Mouse (Mus musculus) cerebellum, adult (tissue): ENCODE measurements around the gene Plekhg6.

ENCODE experiments used
- ATAC-seq: cut with Nextera tagmentation; 2 replicates; pipeline ENCODE4 v1.9.2; 2017; ENCODE audit warnings: mild to moderate bottlenecking, moderate library complexity, mixed read lengths; ENCODE audit not compliant: insufficient number of reproducible peaks, low FRiP score, low TSS enrichment

The Plekhg6 gene

GRCm38 (mm10) chr6:125386080-125386479, 5.5 kb upstream of the Plekhg6 start:
- no peak for ATAC-seq

DNA sequence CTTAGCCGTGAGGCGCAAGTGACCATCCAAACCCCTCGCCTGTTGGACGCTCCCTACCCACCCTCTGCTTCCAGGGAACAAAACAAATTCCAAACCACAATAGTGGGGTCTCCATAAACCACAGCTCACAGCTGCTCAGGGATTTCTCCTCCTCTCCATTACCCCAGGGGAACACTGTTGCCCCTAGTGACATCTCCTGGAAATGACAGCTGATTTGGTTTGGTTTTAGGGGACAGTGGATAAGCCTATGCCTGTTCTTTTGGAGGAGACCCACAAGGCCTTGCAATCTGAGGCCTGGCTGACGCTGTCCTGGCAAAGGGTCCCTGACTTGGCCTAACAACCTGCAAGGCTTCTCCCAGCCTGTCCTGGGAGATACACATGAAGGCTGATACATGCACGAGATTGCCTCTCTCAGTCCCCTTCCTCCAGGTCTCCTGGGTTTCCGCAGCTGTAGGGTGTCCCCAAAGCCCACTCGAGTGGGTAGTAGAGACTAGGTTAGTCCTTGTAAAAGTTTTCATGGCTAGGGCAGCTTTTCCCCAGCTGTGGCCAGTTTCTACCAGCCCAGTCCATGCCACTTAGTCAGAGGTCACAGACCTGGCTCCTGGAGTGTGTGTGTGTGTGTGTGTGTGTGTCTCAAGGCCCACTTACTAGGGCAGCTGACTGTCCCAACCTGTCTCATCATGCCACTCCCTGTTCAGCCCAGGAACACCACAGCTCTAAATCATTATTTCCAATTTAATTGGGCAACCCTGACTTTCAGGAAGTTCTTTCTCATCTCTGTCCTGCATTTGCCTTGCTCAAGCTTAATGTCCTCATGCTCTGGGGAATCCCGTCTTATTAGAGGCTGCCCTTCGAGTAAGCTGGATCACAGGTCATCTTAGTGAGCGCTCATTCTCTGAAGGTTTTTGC, 4.7 kb upstream of the Plekhg6 start:
- no peak for ATAC-seq

DNA sequence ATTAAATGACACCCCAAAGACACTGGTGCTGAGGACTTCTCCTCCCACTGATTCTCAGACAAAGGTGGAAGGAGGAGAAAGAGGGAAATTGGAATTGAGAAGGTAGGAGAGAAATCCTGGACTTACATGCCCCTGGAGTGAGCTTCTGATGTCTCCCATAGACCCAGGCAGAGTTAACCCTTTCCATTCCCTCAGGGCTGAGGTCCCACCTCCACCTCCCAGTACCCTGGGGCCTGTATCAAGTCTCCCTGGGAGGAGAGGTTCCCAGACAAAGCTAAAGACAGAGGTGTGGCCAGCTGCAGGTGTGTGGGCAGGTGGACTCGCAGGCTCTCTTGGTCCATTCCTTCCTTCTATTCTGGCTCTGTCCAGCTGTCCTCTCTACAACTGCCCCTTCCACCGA, 1.4 kb upstream of the Plekhg6 start:
- no peak for ATAC-seq

DNA sequence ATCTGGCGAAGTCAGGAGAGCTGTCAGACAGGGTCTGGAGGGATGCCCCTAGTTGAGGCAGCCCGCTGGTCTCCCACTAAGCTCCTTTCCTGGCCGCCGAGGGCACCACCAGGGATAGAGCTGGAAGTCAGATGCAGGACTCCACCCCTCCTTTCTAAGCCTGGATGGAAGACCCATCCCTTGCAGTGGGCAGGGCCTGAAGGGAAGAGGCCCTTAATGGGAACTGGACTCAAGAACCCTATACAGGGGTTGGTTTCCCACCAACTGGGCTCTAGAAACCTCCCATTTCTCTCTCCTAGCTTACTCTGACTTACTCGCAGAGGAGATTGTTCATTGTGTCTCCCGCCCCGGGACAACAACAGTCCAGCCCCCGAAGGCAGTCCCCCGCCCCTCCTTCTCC, 812 bp downstream of the Plekhg6 start:
- no peak for ATAC-seq

GRCm38 (mm10) chr6:125378621-125379020, 2.0 kb downstream of the Plekhg6 start:
- ATAC-seq, result no peak

GRCm38 (mm10) chr6:125377582-125378451, 2.8 kb downstream of the Plekhg6 start:
- no peak for ATAC-seq

- no peak for ATAC-seq
Measured at GRCm38 (mm10) chr6:125377042-125377441, 3.6 kb downstream of the Plekhg6 start.

DNA sequence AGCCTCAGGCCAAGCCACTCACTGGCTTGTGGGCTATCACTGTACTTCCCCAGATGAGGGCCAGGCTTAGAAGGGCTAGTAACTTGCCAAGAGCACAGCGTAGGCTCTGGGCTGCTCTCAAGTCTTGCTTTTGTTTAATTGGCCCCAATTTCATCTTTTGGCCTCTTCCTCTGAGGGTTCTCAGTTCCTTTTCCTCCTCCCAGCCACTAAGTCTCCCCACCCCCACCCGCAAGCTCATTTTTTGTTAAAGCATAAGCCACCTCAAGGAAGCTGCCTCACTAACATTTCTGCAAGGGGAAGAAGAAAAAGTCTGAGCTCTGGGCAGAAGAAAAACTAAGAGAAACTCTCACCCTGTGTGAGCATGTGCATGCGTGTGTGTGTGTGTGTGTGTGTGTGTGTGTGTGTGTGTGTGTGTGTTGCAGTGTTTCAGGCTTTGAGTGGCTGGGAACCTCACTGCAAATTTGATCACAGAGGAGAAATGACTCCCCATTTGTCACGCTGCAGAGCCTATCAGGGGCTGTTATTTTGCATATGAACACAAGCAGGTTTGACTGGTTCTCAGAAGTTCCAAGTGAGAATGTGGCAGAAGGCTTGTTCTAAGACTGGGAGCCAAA, 12.7 kb downstream of the Plekhg6 start:
- no peak for ATAC-seq

- no peak for ATAC-seq
Measured at GRCm38 (mm10) chr6:125366133-125366532, 14.5 kb downstream of the Plekhg6 start.

DNA sequence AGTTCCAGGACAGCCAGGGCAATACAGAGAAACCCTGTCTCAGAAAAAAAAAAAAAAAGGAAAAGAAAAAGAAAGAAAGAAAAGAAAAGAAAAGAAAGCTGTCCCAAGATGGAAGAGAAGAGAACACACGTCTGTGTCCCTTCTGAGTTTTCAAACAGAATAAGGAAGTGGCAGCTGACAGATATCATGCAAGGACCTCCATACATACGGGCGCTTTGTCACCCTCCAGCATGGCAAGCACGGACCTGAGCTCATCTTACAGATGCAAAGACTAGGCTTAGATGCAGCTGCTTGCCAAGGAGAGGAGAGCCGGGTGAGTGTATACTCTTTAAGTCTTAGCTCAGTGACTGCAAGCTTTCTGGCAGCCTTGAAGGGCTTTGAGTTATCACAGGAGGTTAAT, 15.1 kb downstream of the Plekhg6 start:
- no peak for ATAC-seq

GRCm38 (mm10) chr6:125364448-125364847, 16.1 kb downstream of the Plekhg6 start:
- no peak for ATAC-seq

- ATAC-seq, result no peak
Measured at GRCm38 (mm10) chr6:125363451-125364242, 16.9 kb downstream of the Plekhg6 start.

GRCm38 (mm10) chr6:125363021-125363420, 17.6 kb downstream of the Plekhg6 start:
- no peak for ATAC-seq

- ATAC-seq, result no peak
Measured at GRCm38 (mm10) chr6:125361467-125362291, 18.9 kb downstream of the Plekhg6 start.

DNA sequence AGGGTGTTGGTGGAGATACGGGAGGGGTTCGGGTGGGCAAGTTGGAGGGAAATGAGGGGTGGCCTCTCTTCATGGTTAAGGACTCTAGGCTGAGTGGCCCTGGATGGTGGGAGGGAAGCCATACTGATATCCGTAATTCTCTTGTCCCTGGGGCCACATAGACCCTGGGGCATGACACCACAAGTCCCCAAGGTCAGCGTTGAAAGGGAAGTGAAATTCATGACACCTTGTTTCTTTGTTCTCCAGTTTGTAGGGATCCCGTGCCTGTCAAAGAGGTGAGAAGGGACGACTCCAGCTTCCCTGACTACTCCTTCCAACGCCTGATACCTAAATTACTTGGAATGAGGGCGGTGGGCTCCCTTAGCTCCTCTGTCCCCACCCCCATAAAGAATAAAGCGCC, 19.7 kb downstream of the Plekhg6 start:
- ATAC-seq, result no peak

DNA sequence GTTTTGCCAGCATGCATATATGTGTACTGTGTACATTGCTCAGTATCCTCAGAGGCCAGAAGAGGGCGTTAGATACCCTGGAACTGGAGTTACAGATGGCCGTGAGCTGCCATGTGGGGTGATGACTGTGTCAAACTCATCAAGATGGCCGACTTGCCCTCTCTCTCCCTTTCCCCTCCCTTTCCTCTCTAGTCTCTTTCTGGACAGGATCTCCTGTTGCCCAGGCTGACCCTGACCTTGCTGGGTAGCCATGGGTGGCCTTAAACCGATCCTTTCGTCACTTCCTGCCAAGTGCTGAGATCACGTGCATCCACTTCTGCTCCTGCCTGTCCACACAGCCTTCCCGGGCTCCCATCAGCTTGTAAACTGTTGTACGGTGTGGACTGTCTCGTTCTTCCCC, 20.6 kb downstream of the Plekhg6 start:
- ATAC-seq, result no peak

DNA sequence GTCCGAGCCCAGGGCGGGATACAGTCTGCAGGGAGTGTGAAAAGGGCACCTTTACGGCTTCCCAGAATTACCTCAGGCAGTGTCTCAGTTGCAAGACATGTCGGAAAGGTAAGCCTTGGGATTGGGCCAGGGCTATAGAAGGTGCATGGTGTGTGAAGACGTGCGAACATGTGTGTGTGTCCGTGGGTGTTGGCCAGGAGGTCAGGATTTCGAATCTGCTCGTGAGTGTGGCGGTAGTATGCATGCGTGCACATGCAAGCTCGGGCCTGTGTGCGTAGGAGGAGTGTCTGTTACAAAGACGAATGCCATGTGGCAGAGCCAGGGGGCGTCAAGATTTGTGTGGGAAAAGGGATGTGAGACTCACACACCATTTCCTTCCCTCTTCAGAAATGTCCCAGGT, 23.3 kb downstream of the Plekhg6 start:
- no peak for ATAC-seq

- no peak for ATAC-seq
Measured at GRCm38 (mm10) chr6:125356264-125356663, 24.3 kb downstream of the Plekhg6 start.

DNA sequence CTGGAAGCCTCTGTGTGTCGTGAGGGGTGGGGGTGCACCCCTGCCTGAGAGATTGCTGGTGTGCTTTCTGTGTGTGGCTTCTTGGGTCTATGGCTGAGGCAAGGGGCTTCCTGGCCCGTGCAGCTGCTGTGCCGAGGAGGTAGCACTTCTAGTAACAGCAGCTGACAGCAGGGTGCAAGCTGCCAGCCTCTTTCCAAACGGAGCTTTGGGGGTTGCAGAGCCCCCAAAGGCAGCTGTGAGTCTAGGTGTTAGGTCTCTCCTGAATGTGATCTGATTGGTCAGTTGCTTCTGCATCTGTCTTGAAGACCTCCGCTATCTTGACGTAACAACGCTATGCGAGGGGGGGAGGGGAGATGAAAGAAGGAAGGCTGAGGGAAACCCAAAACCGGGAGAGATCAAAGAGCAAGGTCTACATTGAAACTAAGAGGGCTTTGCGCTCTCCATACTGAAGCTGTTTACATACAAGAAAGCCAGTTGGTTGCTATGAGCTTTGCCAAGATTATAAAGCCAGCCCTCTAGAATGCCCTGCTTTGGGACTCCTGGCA, 25.3 kb downstream of the Plekhg6 start:
- ATAC-seq, result no peak
